Mouse (Mus musculus) liver, embryonic 16.5 days (tissue): ENCODE measurements at regions not wholly inside any gene's neighbourhood (a gene's known extent, or its start where the extent isn't known, plus 50 kb on each side); places are given as distances from the start of the nearest gene placed in this dataset.

Source experiments
- ATAC-seq: fragments of 200-750 bp; cut with Nextera tagmentation; 2 replicates; pipeline ENCODE4 v1.8.0; 2017; ENCODE audit warnings: low read depth, mild to moderate bottlenecking, moderate number of reproducible peaks, moderate library complexity
- H3K27ac ChIP-seq: fragments of 300-500 bp; sonication (generic); 2 replicates; pipeline ENCODE4 v1.5.1; 2014; ENCODE audit warnings: mild to moderate bottlenecking, low read length
- H3K27me3 ChIP-seq: fragments of 300-500 bp; sonication (generic); 2 replicates; pipeline ENCODE4 v1.6.1; 2014; ENCODE audit warnings: low read depth, low read length, mixed read lengths; ENCODE audit not compliant: control insufficient read depth, insufficient read depth
- H3K36me3 ChIP-seq: fragments of 300-500 bp; sonication (generic); 2 replicates; pipeline ENCODE4 v1.6.1; 2014; ENCODE audit warnings: mild to moderate bottlenecking; ENCODE audit not compliant: control insufficient read depth, insufficient read depth
- H3K4me1 ChIP-seq: fragments of 300-500 bp; sonication (generic); 2 replicates; pipeline ENCODE4 v1.6.1; 2014; ENCODE audit warnings: low read depth, low read length, mixed read lengths; ENCODE audit not compliant: control insufficient read depth
- H3K4me2 ChIP-seq: fragments of 300-500 bp; sonication (generic); 2 replicates; pipeline ENCODE4 v1.6.1; 2014; ENCODE audit warnings: low read depth, low read length, mixed read lengths
- H3K4me3 ChIP-seq: fragments of 300-500 bp; sonication (generic); 2 replicates; pipeline ENCODE4 v1.5.1; 2014; ENCODE audit warnings: low read depth, mild to moderate bottlenecking, low read length
- H3K9ac ChIP-seq: fragments of 300-500 bp; sonication (generic); 2 replicates; pipeline ENCODE4 v1.6.1; 2014; ENCODE audit warnings: low read depth, low read length
- H3K9me3 ChIP-seq: fragments of 300-500 bp; sonication (generic); replicated peaks from 2 replicates; pipeline ENCODE4 v1.6.1; 2016; ENCODE audit warnings: low read length; ENCODE audit not compliant: control insufficient read depth
- WGBS: fragments of 180-500 bp; shearing (Covaris S2); extraction: QIAGEN DNeasy Blood & Tissue Kit; methylation state at CpG from one replicate; pipeline ENCODE4 v1.1.7; 2014; ENCODE audit not compliant: insufficient replicate concordance; 5-methylcytosine and 5-hydroxymethylcytosine counted together

DNA sequence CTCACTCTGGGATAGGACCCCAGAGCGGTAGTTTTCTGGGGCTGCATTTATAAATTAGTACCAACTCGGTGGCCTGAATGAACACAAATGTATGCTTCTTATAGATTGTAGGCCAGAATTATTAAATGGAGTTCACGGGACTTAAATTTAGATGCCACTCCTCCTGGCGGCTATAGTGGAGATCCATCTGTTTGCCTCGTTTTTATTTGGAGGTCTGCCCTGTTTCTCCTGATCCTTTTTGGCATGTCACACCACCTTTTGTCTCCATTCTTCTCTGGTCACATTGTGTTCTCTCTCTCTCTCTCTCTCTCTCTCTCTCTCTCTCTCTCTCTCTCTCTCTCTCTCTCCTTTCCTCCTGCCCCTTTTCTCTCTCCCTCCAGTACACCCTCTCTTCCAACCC is 217.5 kb downstream of the Pik3r1 start:
- Histone ChIP-seq H3K4me1 (peaks cover 76% of the 10 kb centered on the region), H3K9me3 (no peaks in the 10 kb centered on the region), H3K4me3 (no peak overlapping the region), H3K4me2 (peak overlapping the region; percentile 50; the same call in 1 of the 2 replicates), H3K27ac (peak overlapping the region; percentile 99), H3K36me3 (no peaks in the 10 kb centered on the region), H3K9ac (peak overlapping the region; percentile 46), H3K27me3 (no peaks in the 10 kb centered on the region)
- WGBS = 80% methylated on average over 5 of the region's 5 CpGs
- no peak for ATAC-seq

DNA sequence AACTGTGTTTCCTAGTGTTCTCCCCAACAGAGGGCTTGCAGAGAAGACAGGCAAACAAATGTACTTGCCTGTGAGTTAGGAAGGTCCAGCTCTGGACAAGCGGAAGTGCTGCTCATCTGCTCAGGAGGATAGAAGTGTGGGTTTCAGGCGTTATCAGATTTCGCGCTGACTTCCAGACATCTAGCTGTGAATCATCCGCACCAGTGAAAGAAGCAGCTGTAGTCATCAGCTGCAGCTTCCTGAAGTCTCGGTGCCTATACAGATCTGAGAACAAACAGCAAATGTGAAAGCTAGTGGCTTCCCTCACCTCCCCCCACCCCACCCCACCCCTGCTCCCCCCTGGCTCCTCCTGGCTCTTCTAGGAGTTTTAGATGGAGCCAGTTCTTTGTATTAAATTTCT is 220.1 kb downstream of the Pik3r1 start:
- Histone ChIP-seq H3K9ac (peak overlapping the region; percentile 46), H3K27me3 (no peaks in the 10 kb centered on the region), H3K4me3 (peak overlapping the region; percentile 30), H3K27ac (peak overlapping the region; percentile 99), H3K4me1 (peaks cover 79% of the 10 kb centered on the region), H3K9me3 (no peaks in the 10 kb centered on the region), H3K4me2 (peak overlapping the region; percentile 52), H3K36me3 (no peaks in the 10 kb centered on the region)
- 15% methylated on average over 6 of the region's 6 CpGs for WGBS
- ATAC-seq = peak; percentile 17

DNA sequence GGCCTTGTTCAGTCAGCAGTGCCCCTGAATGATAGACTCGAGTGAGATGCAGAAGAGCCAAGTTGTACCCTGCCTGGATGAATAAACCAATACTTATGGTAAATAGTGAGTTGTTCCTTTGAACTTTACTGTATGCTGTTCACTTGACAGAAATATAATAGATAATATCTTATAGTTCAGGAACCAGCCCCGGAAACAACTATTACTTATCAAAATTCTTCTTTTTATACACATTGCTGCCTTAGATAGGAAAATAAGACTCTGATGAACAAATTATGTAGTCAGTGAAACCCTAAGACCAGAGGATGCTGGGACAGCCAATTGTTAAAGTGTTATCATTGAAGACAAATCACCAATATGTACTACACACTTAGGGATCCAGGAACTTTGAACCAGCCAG is 220.7 kb downstream of the Pik3r1 start:
- Histone ChIP-seq H3K4me1 (peaks cover 74% of the 10 kb centered on the region), H3K36me3 (no peaks in the 10 kb centered on the region), H3K9me3 (no peaks in the 10 kb centered on the region), H3K9ac (peak overlapping the region; percentile 46), H3K4me2 (peak overlapping the region; percentile 52), H3K4me3 (peak overlapping the region; percentile 30), H3K27me3 (no peaks in the 10 kb centered on the region), H3K27ac (peak overlapping the region; percentile 99)
- 37% methylated on average over 2 of the region's 2 CpGs for WGBS
- ATAC-seq = no peak

DNA sequence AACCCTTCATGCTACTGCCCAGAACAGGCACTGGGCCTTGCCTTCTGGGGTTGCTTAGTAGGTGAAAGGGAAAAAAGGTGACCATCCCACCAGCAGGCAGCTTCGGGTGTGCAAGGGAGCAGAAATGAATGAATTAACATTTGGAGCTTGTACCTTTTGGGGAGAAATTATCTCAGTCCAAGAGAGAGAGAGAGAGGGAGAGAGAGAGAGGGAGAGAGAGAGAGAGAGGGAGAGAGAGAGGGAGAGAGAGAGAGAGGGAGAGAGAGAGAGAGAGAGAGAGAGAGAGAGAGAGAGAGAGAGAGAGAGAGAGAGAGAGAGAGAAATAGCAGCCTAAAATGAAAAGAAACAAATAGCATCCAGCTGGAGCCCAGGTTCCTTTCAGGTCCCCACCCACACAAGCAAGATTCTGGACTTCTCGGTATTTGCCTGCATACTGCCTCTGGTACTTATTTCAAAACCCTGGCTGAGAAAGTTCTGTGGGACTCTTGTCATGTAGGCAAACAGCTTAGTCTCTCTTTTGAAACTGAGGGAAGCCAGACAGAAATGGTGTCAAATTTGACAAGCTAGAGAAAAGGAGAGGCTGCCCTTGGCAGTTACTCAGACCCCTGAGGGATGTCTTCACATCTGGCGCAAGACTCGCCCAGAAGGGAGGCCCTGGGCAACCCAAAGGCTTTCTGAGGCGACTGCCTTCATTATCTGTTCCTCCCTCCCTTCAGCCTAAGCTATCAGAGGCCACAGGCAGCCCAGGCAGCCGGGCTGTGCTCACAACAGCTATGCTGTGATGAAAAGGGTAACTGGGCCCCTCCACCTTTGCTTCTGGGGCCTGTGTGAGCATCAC is 222.5 kb downstream of the Pik3r1 start:
- ATAC-seq = peak; percentile 96
- Histone ChIP-seq H3K4me2 (peak overlapping the region; percentile 60), H3K27me3 (no peaks in the 10 kb centered on the region), H3K36me3 (no peaks in the 10 kb centered on the region), H3K9ac (peak overlapping the region; percentile 67), H3K27ac (peak overlapping the region; percentile 99), H3K9me3 (no peaks in the 10 kb centered on the region), H3K4me3 (peak overlapping the region; percentile 36), H3K4me1 (peaks cover 63% of the 10 kb centered on the region)
- 14% methylated on average over 6 of the region's 6 CpGs for WGBS

DNA sequence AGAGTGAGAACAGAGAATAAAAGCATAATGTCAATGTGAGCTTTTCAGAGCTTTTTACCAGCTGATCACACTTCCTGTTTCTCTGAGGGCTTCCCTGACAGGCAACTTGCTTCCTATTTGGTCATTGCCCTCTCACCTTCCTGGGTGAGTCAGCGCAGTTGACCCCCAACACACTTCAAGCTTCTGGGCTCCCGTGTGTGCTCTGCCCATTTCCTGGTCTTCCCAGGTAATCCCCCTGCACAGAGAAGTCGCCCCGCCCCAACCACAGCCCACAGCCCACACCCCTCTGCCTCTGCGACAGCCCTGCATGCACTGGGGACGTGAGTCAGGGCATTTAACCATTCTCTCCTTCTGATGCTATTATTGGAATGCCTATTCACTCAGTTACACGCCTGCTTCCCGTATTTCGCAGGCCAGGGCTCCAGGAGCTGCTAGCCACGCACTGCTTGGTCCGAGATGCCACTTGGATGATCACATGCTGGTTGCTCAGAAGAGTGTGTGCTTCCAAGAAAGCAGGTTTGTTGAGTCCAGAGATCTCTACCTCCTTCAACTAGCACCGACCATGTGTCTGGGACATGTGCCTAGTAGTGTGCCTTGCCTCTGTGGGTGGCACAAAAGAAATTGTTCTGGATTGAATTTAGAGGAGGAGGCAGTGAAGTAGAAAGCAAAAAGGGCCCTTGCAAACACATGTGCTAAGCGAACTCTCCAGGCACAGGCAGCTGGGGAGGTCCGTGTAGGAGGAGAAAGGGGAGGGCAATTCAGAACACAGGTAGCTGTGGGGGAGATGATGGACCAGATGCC is 227.4 kb downstream of the Pik3r1 start:
- no peaks in the 10 kb centered on the region for H3K27me3 ChIP-seq
- peak overlapping the region; percentile 23 for H3K4me3 ChIP-seq
- peak overlapping the region; percentile 38; the same call in 1 of the 2 replicates for H3K4me2 ChIP-seq
- H3K4me1 ChIP-seq = peaks cover 27% of the 10 kb centered on the region
- H3K27ac ChIP-seq = peak overlapping the region; percentile 40
- H3K9me3 ChIP-seq = no peaks in the 10 kb centered on the region
- WGBS = 14% methylated on average over 14 of the region's 14 CpGs
- peak; percentile 35 for ATAC-seq
- H3K9ac ChIP-seq = peak overlapping the region; percentile 15; the same call in 1 of the 2 replicates
- H3K36me3 ChIP-seq = no peaks in the 10 kb centered on the region

- ATAC-seq = no peak
- no peak overlapping the region for H3K27ac ChIP-seq
Observed at GRCm38 (mm10) chr13:101538110-101538509, 229.9 kb downstream of the Pik3r1 start.

DNA sequence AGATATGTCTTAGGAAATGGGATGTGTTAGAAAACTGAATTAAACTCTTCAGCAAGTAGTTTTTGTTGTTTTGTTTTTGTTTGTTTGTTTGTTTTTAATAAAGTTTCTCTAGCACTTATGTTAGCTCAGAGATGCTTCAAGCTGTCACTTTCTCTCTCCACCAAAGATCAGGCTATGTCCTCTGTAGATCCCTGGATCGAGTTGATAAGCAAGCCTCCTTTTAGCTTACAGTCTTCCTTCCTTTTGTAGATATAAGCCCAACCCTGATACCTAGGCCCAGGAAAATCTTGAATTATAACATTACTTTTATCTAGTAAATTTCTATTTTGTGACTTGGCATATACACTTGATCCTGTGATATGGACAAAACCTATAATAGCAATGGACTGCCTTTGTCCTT is 232.0 kb downstream of the Pik3r1 start:
- Histone ChIP-seq H3K27ac (no peak overlapping the region), H3K9me3 (no peaks in the 10 kb centered on the region), H3K4me1 (peaks cover 12% of the 10 kb centered on the region), H3K4me3 (no peak overlapping the region), H3K36me3 (no peaks in the 10 kb centered on the region), H3K4me2 (no peak overlapping the region), H3K9ac (no peak overlapping the region), H3K27me3 (no peaks in the 10 kb centered on the region)
- ATAC-seq = peak; percentile 43; the same call in 1 of the 2 replicates
- 39% methylated on average over 1 of the region's 1 CpGs for WGBS

More at GRCm38 (mm10) chr13:101538110-101538509, 229.9 kb downstream of the Pik3r1 start:
- peaks cover 13% of the 10 kb centered on the region for H3K4me1 ChIP-seq
- no peak overlapping the region for H3K4me2 ChIP-seq
- no peak overlapping the region for H3K4me3 ChIP-seq
- no peak overlapping the region for H3K9ac ChIP-seq
- WGBS = 21% methylated on average over 1 of the region's 1 CpGs
- no peaks in the 10 kb centered on the region for H3K27me3 ChIP-seq
- no peaks in the 10 kb centered on the region for H3K9me3 ChIP-seq
- no peaks in the 10 kb centered on the region for H3K36me3 ChIP-seq

DNA sequence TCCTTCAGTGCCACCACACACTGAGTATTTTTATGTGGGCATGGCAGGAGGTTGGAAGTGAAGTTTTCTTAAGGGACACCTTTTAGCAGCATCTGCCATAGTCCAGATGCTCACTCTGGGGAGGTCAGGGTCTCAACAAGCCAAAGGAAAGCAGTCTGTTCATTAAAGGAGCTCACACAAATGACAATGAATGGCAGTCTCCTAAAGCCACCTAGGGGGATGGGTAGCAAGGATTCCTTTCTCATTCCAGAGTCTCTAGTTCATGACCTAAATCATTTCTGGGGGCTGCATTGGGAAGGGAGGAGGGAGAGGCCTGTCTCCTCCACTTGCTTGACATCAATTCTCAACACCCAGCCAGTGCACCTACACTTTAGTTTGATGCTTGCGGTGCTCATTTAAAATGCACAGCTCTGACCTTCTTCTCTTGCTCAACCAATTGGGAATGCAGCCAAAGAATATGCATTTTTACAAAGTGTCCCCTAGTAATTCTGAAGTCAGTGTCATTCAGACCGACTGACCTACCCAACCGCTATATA is 232.6 kb downstream of the Pik3r1 start:
- Histone ChIP-seq H3K9me3 (no peaks in the 10 kb centered on the region), H3K27ac (no peak overlapping the region), H3K4me2 (no peak overlapping the region), H3K36me3 (no peaks in the 10 kb centered on the region), H3K27me3 (no peaks in the 10 kb centered on the region), H3K4me1 (peaks cover 5% of the 10 kb centered on the region), H3K4me3 (no peak overlapping the region), H3K9ac (no peak overlapping the region)
- WGBS = 84% methylated on average over 3 of the region's 3 CpGs
- ATAC-seq = no peak
